Mouse (Mus musculus): ENCODE measurements at regions not wholly inside any gene's neighbourhood (a gene's known extent, or its start where the extent isn't known, plus 50 kb on each side); places are given as distances from the start of the nearest gene placed in this dataset.

DNA sequence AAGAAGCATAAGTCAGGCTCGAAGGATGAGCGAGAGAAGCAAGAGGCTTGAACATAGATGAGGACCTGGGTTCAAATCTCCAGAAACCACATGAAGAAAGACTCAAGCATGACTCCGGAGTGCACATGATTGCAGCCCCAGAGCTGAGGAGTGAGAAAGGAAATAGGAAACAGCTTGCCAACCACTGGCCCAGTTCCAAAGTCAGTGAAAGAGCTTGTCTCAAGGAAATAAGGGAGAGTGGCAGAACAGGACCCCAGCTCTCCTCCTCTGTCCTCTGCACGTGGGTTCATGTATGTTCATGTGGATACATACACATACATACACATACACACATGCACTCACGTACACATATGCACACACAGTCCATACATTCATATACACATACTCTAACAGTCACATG lies 156.9 kb upstream of the Spred2 start:
- DNase-seq = no peak

GRCm38 (mm10) chr11:19767871-19768270 lies 156.3 kb upstream of the Spred2 start:
- DNase-seq = no peak

DNA sequence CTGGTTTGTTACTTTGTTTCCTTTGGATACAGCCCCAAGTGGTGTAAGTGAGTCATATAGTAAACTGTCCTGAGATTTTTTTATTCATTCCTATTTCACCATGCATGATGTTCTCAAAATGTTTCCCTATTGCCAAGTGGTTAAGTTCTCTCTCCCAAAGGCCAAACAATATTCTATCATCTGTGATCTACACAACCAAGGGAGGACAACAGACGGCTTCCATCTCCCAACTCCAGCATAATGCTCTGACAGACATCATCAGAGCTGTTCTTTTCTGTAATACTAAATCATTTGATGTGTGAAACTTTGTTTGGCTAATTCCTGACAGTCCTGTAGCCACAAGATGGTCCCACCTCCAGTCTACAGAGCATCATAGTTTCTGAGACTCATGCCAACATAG lies 155.2 kb upstream of the Spred2 start:
- DNase-seq = no peak

DNA sequence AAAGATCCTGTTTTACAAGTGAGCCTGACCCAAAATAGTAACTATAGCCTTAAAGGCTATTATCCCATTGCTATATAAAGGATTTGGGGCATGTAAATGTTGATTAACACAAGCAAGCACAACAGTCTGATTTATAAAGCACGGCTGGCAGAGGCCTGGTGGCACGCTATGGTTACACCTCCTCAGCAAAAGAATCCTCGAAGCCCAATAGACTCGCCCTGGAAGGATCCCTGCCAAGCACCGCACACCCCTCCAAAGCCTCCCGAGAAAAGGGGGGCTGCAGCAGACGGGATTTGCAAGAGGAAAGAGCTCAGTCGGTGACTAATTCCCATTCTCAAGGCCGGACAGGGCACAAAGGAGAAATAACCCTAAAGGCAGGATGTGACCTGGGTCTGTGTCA lies 150.2 kb upstream of the Spred2 start:
- DNase-seq = peak; percentile 22

DNA sequence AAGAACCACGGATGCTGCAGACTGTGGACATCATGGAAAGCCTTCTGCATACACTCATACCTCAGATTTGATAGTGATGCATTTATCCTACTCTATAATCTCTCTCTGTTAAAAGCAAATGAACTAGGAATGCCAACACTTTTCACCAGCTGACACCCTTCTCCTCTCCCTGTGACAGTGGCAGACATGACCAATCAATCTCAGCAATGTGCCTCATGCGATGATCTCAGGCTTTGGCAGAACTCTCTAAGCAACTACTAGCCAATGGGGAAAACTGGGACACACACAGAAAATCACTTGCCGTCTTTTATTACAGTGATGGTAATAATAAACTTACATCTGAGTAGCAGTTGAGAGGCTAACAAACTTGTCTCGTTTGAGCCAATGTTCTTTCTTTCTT lies 148.4 kb upstream of the Spred2 start:
- DNase-seq = no peak

DNA sequence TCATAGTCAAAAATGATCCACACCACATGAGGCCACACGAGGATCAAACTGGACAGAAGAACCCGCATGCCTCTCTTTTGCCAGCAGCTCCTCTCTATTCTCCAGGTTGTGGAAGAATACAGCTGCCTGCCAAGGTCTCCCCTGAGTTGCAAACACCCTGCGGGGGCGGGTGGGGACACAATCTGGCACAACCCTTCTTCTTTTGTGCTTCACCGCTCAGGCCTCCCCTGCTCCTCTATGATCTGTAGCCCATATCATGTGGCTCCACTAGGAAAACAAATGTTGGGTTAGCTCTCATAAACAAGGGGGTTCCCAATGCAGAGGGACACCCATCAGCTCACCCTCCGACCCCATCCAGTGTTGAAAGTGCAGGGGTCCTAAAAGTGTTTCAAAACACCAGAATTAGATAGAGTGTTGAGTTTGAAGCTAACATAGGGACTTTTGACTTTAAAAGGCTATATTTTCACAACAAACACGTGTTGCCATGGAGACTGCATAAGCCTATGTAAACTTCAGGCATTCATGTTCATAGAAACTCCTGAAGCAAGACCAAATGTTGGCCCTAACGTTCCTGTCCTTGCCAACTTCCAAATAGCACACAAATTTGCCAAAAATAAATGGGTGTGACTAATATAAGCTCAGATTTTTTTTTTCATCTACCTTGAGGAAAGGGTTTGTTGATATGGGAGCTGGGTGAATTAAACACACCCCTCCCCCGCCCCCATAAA lies 147.5 kb upstream of the Spred2 start:
- DNase-seq = no peak

DNA sequence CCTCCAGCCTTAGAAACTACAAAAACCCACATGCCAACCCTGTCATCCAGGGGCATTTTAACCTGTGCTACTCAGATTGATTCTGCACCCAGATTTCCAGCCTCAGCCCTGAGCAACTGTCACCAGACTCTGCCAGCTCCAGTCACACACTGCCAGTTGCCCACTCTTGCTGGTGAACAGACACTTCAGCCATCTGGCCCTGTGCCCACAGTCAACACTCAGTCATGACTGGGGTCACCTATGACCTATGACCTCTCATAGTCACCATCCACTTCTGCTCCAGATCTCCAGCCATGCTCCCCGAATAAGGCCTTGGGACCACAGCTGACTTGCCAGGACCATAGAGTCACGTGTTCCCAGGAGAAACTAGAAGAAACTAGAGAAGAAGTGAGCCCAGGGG lies 146.0 kb upstream of the Spred2 start:
- DNase-seq = no peak

DNA sequence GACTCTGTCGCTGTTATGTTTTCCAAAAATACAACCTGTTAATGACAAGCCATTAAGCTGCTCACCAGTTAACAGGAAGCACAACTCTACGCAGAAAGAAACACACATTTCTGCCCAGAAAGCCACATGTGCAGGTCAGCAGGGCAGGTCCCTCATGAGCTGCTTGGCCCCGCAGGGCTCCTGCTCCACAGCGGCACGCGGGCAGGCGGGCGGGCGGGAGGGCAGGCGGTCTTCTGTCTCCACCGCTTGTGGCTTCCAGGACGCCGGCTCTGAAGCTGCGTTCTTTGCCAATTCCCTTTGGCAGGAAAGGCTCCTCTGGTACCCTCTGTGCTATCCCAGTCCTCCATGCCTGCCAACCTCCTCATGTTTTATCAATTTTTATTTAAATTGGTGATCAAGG lies 139.1 kb upstream of the Spred2 start:
- DNase-seq = peak; percentile 42

- no peak for DNase-seq
Observed at GRCm38 (mm10) chr11:19796950-19797670, 127.1 kb upstream of the Spred2 start.

GRCm38 (mm10) chr11:19809359-19809758 lies 114.8 kb upstream of the Spred2 start:
- DNase-seq = no peak

GRCm38 (mm10) chr11:19811271-19811991 lies 112.7 kb upstream of the Spred2 start:
- DNase-seq = peak; percentile 19

GRCm38 (mm10) chr11:19811992-19812690 lies 112.0 kb upstream of the Spred2 start:
- DNase-seq = peak; percentile 19

GRCm38 (mm10) chr11:19813549-19813948 lies 110.6 kb upstream of the Spred2 start:
- no peak for DNase-seq

- DNase-seq = no peak
Observed at GRCm38 (mm10) chr11:19822991-19823390, 101.2 kb upstream of the Spred2 start.

- DNase-seq = peak; percentile 82
Observed at GRCm38 (mm10) chr11:19823461-19823895, 100.7 kb upstream of the Spred2 start.

GRCm38 (mm10) chr11:19826481-19827185 lies 97.5 kb upstream of the Spred2 start:
- DNase-seq = no peak

- DNase-seq = no peak
Observed at GRCm38 (mm10) chr11:19827996-19828395, 96.2 kb upstream of the Spred2 start.

DNA sequence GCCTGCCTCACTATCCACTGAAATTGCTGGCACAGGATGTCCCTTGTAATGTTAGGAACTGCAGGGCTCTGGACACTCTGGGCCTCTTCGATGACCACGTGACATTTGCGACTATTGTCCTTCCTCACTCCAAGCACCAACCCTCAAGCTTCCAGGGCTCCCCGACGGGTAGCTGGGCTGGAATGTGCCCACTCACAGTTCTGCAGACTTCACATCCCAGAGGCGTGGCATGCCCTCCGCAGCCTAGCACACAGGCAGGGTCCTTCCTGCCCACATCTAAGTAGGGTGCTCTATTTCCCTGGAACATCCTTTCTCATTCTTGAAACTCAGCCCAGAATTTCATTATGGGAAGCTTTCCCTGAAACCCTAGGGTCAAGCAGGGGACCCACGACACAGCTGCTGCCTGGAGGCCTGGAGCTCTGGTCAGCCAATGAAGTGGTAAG lies 95.2 kb upstream of the Spred2 start:
- DNase-seq = no peak

GRCm38 (mm10) chr11:19829564-19830279 lies 94.5 kb upstream of the Spred2 start:
- DNase-seq = no peak

- DNase-seq = peak; percentile 87
Observed at GRCm38 (mm10) chr11:19830280-19831062, 93.7 kb upstream of the Spred2 start.

- DNase-seq = no peak
Observed at GRCm38 (mm10) chr11:19834561-19834960, 89.6 kb upstream of the Spred2 start.
